8 mouse cellular contexts compared by ENCODE assay signal in genomic region chr11:74652791-74653191, GRCm38 (mm10). TPM values are rescaled to one million over a fixed set of nuclear protein-coding genes. Genes with fewer than 3 reads are reported as not detected.
DNase-seq lines count a peak whose midpoint lies in the region; ATAC-seq and TF ChIP-seq lines count a peak whose summit lies in the region.

No protein-coding gene starts in this region.

- H3K4me3 ChIP-seq in forebrain, embryonic 10.5 days = no peak overlapping the region
- no peak overlapping the region for H3K4me3 ChIP-seq in forebrain, embryonic 16.5 days (replicated peaks; ENCODE audit: low read length)
- H3K4me3 ChIP-seq in heart, embryonic 11.5 days (ENCODE audit: low read depth, low read length) = peak overlapping the region; percentile 18; the same call in 1 of the 2 replicates
- H3K4me3 ChIP-seq in kidney, embryonic 16.5 days (ENCODE audit: low read length) = no peak overlapping the region
- H3K4me3 ChIP-seq in midbrain, postnatal 0 days (ENCODE audit: low read depth, low read length) = no peak overlapping the region
- H3K4me3 ChIP-seq in thymus, adult 2 months (ENCODE audit: control insufficient read depth, insufficient read depth, low read length) = no peak overlapping the region

- 0 out of 2 replicates have a peak overlapping the region, but pooled peaks have one; percentile 20 for H3K27ac ChIP-seq in forebrain, embryonic 10.5 days
- H3K27ac ChIP-seq in forebrain, embryonic 16.5 days (ENCODE audit: low read length) = no peak overlapping the region
- H3K27ac ChIP-seq in heart, embryonic 11.5 days (ENCODE audit: low read depth, low read length) = peak overlapping the region; percentile 90
- no peak overlapping the region for H3K27ac ChIP-seq in kidney, embryonic 16.5 days (ENCODE audit: low read length)
- no peak overlapping the region for H3K27ac ChIP-seq in midbrain, postnatal 0 days (ENCODE audit: low read depth, low read length)
- no peak overlapping the region for H3K27ac ChIP-seq in thymus, adult 2 months (ENCODE audit: control insufficient read depth, insufficient read depth, low read length)

- no peak overlapping the region for H3K4me2 ChIP-seq in forebrain, embryonic 16.5 days (ENCODE audit: low read length)
- peak overlapping the region; percentile 51 for H3K4me2 ChIP-seq in heart, embryonic 11.5 days
- peak overlapping the region; percentile 0; the same call in 1 of the 2 replicates for H3K4me2 ChIP-seq in kidney, embryonic 16.5 days (replicated peaks; ENCODE audit: low read depth, low read length)
- no peak overlapping the region for H3K4me2 ChIP-seq in midbrain, postnatal 0 days (ENCODE audit: low read depth, low read length, poor library complexity, severe bottlenecking)

- H3K9me3 ChIP-seq in forebrain, embryonic 10.5 days = peaks cover 2% of the 10 kb centered on the region; the same call in 1 of the 2 replicates
- H3K9me3 ChIP-seq in forebrain, embryonic 16.5 days (ENCODE audit: control insufficient read depth, low read length) = no peaks in the 10 kb centered on the region
- peaks cover under 1% of the 10 kb centered on the region; the same call in 1 of the 2 replicates for H3K9me3 ChIP-seq in heart, embryonic 11.5 days (replicated peaks; ENCODE audit: control insufficient read depth, low read length)
- H3K9me3 ChIP-seq in kidney, embryonic 16.5 days (ENCODE audit: low read length) = peaks cover 3% of the 10 kb centered on the region
- no peaks in the 10 kb centered on the region for H3K9me3 ChIP-seq in midbrain, postnatal 0 days (ENCODE audit: low read length)

- peaks cover 48% of the 10 kb centered on the region for H3K4me1 ChIP-seq in forebrain, embryonic 10.5 days
- H3K4me1 ChIP-seq in forebrain, embryonic 16.5 days (replicated peaks; ENCODE audit: control insufficient read depth, insufficient read depth, low read length) = peaks cover 13% of the 10 kb centered on the region
- peaks cover 52% of the 10 kb centered on the region for H3K4me1 ChIP-seq in heart, embryonic 11.5 days (ENCODE audit: control insufficient read depth, insufficient read depth, low read length)
- peaks cover 36% of the 10 kb centered on the region for H3K4me1 ChIP-seq in kidney, embryonic 16.5 days (ENCODE audit: insufficient read depth, low read length)
- H3K4me1 ChIP-seq in midbrain, postnatal 0 days (ENCODE audit: insufficient read depth, low read length) = peaks cover 18% of the 10 kb centered on the region; the same call in 1 of the 2 replicates
- peaks cover 15% of the 10 kb centered on the region for H3K4me1 ChIP-seq in thymus, adult 2 months (replicated peaks; ENCODE audit: control insufficient read depth, insufficient read depth, low read length)

- H3K36me3 ChIP-seq in forebrain, embryonic 10.5 days (replicated peaks) = peaks cover 35% of the 10 kb centered on the region
- H3K36me3 ChIP-seq in forebrain, embryonic 16.5 days (ENCODE audit: control insufficient read depth, insufficient read depth) = peaks cover 6% of the 10 kb centered on the region
- H3K36me3 ChIP-seq in heart, embryonic 11.5 days (ENCODE audit: control insufficient read depth, insufficient read depth, low read length) = peaks cover 12% of the 10 kb centered on the region
- peaks cover 14% of the 10 kb centered on the region for H3K36me3 ChIP-seq in kidney, embryonic 16.5 days (ENCODE audit: insufficient read depth, low read length)
- peaks cover 14% of the 10 kb centered on the region for H3K36me3 ChIP-seq in midbrain, postnatal 0 days (ENCODE audit: insufficient read depth, low read length)
- H3K36me3 ChIP-seq in thymus, adult 2 months (ENCODE audit: control insufficient read depth, insufficient read depth, low read length) = peaks cover 5% of the 10 kb centered on the region

- no peak for TF ChIP-seq CTCF in midbrain, postnatal 0 days (IDR thresholded peaks at IDR 0.05)
- no peak for TF ChIP-seq CTCF in thymus, adult 2 months (IDR thresholded peaks at IDR 0.05; ENCODE audit: borderline replicate concordance, control insufficient read depth, extremely low read depth, insufficient read depth, low read length, poor library complexity)

- no peak for TF ChIP-seq POLR2A in thymus, adult 2 months (IDR thresholded peaks at IDR 0.05; ENCODE audit: control insufficient read depth, extremely low read depth, insufficient read depth, low read length, poor library complexity)

- H3K27me3 ChIP-seq in forebrain, embryonic 10.5 days (ENCODE audit: poor library complexity, severe bottlenecking) = 0 out of 2 replicates have a peak, but pooled peaks cover 3% of the 10 kb centered on the region
- H3K27me3 ChIP-seq in forebrain, embryonic 16.5 days (replicated peaks; ENCODE audit: control insufficient read depth, insufficient read depth, low read length) = no peaks in the 10 kb centered on the region
- no peaks in the 10 kb centered on the region for H3K27me3 ChIP-seq in heart, embryonic 11.5 days (ENCODE audit: control insufficient read depth, insufficient read depth, low read length)
- H3K27me3 ChIP-seq in kidney, embryonic 16.5 days (ENCODE audit: insufficient read depth, low read length) = no peaks in the 10 kb centered on the region
- H3K27me3 ChIP-seq in midbrain, postnatal 0 days (ENCODE audit: insufficient read depth, low read length) = no peaks in the 10 kb centered on the region
- H3K27me3 ChIP-seq in thymus, adult 2 months (ENCODE audit: control insufficient read depth, insufficient read depth, low read length) = no peaks in the 10 kb centered on the region

- no peak for DNase-seq in forebrain, embryonic 10.5 days (ENCODE audit: extremely low spot score, low spot score)
- DNase-seq in adrenal gland, postnatal 25 days = peak; percentile 65
- DNase-seq in midbrain, postnatal 0 days (ENCODE audit: low spot score) = peak; percentile 63
- no peak for DNase-seq in thymus, postnatal 25 days
- DNase-seq in thymus, adult 2 months = no peak

- WGBS in forebrain, embryonic 10.5 days = 90% methylated on average over 4 of the region's 4 CpGs
- 74% methylated on average over 4 of the region's 4 CpGs for WGBS in forebrain, embryonic 16.5 days
- WGBS in heart, embryonic 11.5 days (ENCODE audit: insufficient replicate concordance) = 77% methylated on average over 4 of the region's 4 CpGs
- 86% methylated on average over 4 of the region's 4 CpGs for WGBS in kidney, embryonic 16.5 days
- 56% methylated on average over 4 of the region's 4 CpGs for WGBS in midbrain, postnatal 0 days
- 96% methylated on average over 4 of the region's 4 CpGs for WGBS in thymus, adult 2 months

- ATAC-seq in forebrain, embryonic 16.5 days = no peak
- ATAC-seq in heart, embryonic 11.5 days (replicated peaks; ENCODE audit: insufficient number of reproducible peaks, low FRiP score, low TSS enrichment) = no peak
- ATAC-seq in kidney, embryonic 16.5 days (ENCODE audit: low FRiP score, low TSS enrichment) = no peak
- no peak for ATAC-seq in midbrain, postnatal 0 days (ENCODE audit: low FRiP score)

- H3K9ac ChIP-seq in forebrain, embryonic 16.5 days (replicated peaks; ENCODE audit: low read depth, low read length) = no peak overlapping the region
- H3K9ac ChIP-seq in heart, embryonic 11.5 days (ENCODE audit: low read depth, low read length) = peak overlapping the region; percentile 66
- 0 out of 2 replicates have a peak overlapping the region, but pooled peaks have one; percentile 17 for H3K9ac ChIP-seq in kidney, embryonic 16.5 days (replicated peaks; ENCODE audit: low read length)
- H3K9ac ChIP-seq in midbrain, postnatal 0 days (replicated peaks; ENCODE audit: low read length, poor library complexity, severe bottlenecking) = no peak overlapping the region; the same call in 1 of the 2 replicates

RNA-seq across cellular contexts. Expression of gene Cluh, which starts 3.5 kb away (rescaled TPM):
- polyA plus RNA-seq in forebrain, embryonic 10.5 days (2016; fragmentation: Nextera tagmentation; extraction: Ambion mirVana) = 29.0 and 31.2 TPM in 2 replicates
- polyA plus RNA-seq in forebrain, embryonic 16.5 days (2015; fragmentation: Nextera tagmentation; extraction: Ambion mirVana) = 13.7 and 15.2 TPM in 2 replicates
- total RNA-seq in adrenal gland, postnatal 25 days (2021) = 191 and 212 TPM in 2 replicates
- 27.5 and 33.1 TPM in 2 replicates for polyA plus RNA-seq in heart, embryonic 11.5 days (2014; fragmentation: Nextera tagmentation; extraction: Ambion mirVana)
- 44.6 and 46.3 TPM in 2 replicates for polyA plus RNA-seq in kidney, embryonic 16.5 days (2015; fragmentation: Nextera tagmentation; extraction: Ambion mirVana)
- total RNA-seq in midbrain, postnatal 0 days (2014; rRNA removed) = 71.5 and 106 TPM in 2 replicates
- 17.0 and 18.4 TPM in 2 replicates for polyA plus RNA-seq in midbrain, postnatal 0 days (2015; fragmentation: Nextera tagmentation; extraction: Ambion mirVana)
- 43.2 and 46.6 TPM in 2 replicates for polyA plus RNA-seq in thymus, adult 2 months (2012; rRNA removed)

RNA-seq across cellular contexts. Expression of gene Ccdc92b, which starts 33.4 kb away (rescaled TPM):
- 0.41 and 0.72 TPM in 2 replicates for polyA plus RNA-seq in forebrain, embryonic 10.5 days (2016; fragmentation: Nextera tagmentation; extraction: Ambion mirVana)
- polyA plus RNA-seq in forebrain, embryonic 16.5 days (2015; fragmentation: Nextera tagmentation; extraction: Ambion mirVana) = 3.1 and 3.4 TPM in 2 replicates
- total RNA-seq in adrenal gland, postnatal 25 days (2021) = 3.3 and 4.1 TPM in 2 replicates
- polyA plus RNA-seq in heart, embryonic 11.5 days (2014; fragmentation: Nextera tagmentation; extraction: Ambion mirVana) = 2.8 and 3.5 TPM in 2 replicates
- polyA plus RNA-seq in kidney, embryonic 16.5 days (2015; fragmentation: Nextera tagmentation; extraction: Ambion mirVana) = 0.17 TPM in 2 replicates
- 12.4 and 14.6 TPM in 2 replicates for total RNA-seq in midbrain, postnatal 0 days (2014; rRNA removed)
- polyA plus RNA-seq in midbrain, postnatal 0 days (2015; fragmentation: Nextera tagmentation; extraction: Ambion mirVana) = 3.3 and 3.4 TPM in 2 replicates
- polyA plus RNA-seq in thymus, adult 2 months (2012; rRNA removed) = 0.19 and 0.22 TPM in 2 replicates

RNA-seq across cellular contexts. Expression of gene Rap1gap2, which starts 42.1 kb away (rescaled TPM):
- polyA plus RNA-seq in forebrain, embryonic 10.5 days (2016; fragmentation: Nextera tagmentation; extraction: Ambion mirVana) = 0.66 and 0.75 TPM in 2 replicates
- 10.7 and 12.9 TPM in 2 replicates for polyA plus RNA-seq in forebrain, embryonic 16.5 days (2015; fragmentation: Nextera tagmentation; extraction: Ambion mirVana)
- total RNA-seq in adrenal gland, postnatal 25 days (2021) = 5.9 and 11.5 TPM in 2 replicates
- 6.6 TPM in 2 replicates for polyA plus RNA-seq in heart, embryonic 11.5 days (2014; fragmentation: Nextera tagmentation; extraction: Ambion mirVana)
- 5.5 and 6.2 TPM in 2 replicates for polyA plus RNA-seq in kidney, embryonic 16.5 days (2015; fragmentation: Nextera tagmentation; extraction: Ambion mirVana)
- total RNA-seq in midbrain, postnatal 0 days (2014; rRNA removed) = 48.2 and 49.1 TPM in 2 replicates
- polyA plus RNA-seq in midbrain, postnatal 0 days (2015; fragmentation: Nextera tagmentation; extraction: Ambion mirVana) = 11.0 and 12.1 TPM in 2 replicates
- polyA plus RNA-seq in thymus, adult 2 months (2012; rRNA removed) = 6.0 and 7.0 TPM in 2 replicates

Comparison
In these comparisons a context has a peak if more than half of its experiments do, and no peak if none do; other contexts are left out.
1. H3K27ac ChIP-seq: peak in forebrain, embryonic 10.5 days (single experiment) and heart, embryonic 11.5 days (single experiment); none in forebrain, embryonic 16.5 days (single experiment), kidney, embryonic 16.5 days (single experiment), midbrain, postnatal 0 days (single experiment) and thymus, adult 2 months (single experiment).
2. DNase-seq: peak in adrenal gland, postnatal 25 days (single experiment) and midbrain, postnatal 0 days (single experiment); none in forebrain, embryonic 10.5 days (single experiment), thymus, postnatal 25 days (single experiment) and thymus, adult 2 months (single experiment).
3. H3K4me2 ChIP-seq: peak in heart, embryonic 11.5 days (single experiment) and kidney, embryonic 16.5 days (single experiment); none in forebrain, embryonic 16.5 days (single experiment) and midbrain, postnatal 0 days (single experiment).
4. H3K9ac ChIP-seq: peak in heart, embryonic 11.5 days (single experiment) and kidney, embryonic 16.5 days (single experiment); none in forebrain, embryonic 16.5 days (single experiment) and midbrain, postnatal 0 days (single experiment).